Mouse (Mus musculus) liver, embryonic 14.5 days (tissue): ENCODE results near the gene Picalm.

Experiments
- CTCF ChIP-seq: IDR thresholded peaks from 2 replicates; pipeline ENCODE4 v1.5.1; 2016; ENCODE audit warnings: antibody characterized with exemption, low read depth, control low read depth
- EP300 ChIP-seq: IDR thresholded peaks from 2 replicates; pipeline ENCODE4 v1.6.1; 2016; ENCODE audit warnings: antibody characterized with exemption, low read depth

DNA sequence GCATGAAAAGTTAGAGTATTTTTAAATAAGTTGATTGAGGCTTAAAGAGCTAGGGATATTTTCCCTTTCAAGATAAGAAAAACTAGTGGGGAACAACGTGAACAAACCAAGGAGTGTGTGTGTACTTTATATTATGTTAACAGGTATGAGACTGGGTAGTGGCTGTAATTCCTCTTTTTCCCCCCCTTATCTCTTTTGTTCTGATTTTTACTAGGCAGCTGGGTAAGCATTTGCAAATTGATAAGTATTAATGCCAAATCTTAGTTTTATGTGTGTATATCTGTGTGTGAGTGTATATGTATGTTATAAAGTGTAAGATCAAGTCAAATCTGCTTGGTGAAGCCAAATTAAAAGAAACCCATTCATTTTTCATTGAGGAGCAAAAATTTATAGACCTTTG, 34.3 kb downstream of the Picalm start:
- TF ChIP-seq CTCF (no peak), EP300 (no peak)
